Mouse (Mus musculus) brain, embryonic 14.5 days (tissue): Measurements from ENCODE around the gene Ifit3. TPM values are rescaled to one million over a fixed set of nuclear protein-coding genes. Genes with fewer than 3 reads are reported as not detected.
"Not testable (repeated sequence)": the region's sequence is repeated elsewhere in the genome, so short reads cannot be mapped to it uniquely, and the experiment has no call there.

Experiments used
- DNase-seq: peaks from one replicate; pipeline ENCODE4 v3.0.0-alpha.2; 2011; ENCODE audit warnings: low read depth
- CTCF ChIP-seq: fragments of 200-500 bp; IDR thresholded peaks from 2 replicates; pipeline ENCODE4 v1.5.1; 2012; ENCODE audit warnings: inconsistent platforms, mild to moderate bottlenecking, moderate library complexity, borderline replicate concordance; ENCODE audit not compliant: insufficient read depth, insufficient read length; ENCODE audit errors: extremely low read depth
- POLR2A ChIP-seq: fragments of 200-500 bp; IDR thresholded peaks from 2 replicates; pipeline ENCODE4 v1.6.1; 2012; ENCODE audit warnings: mild to moderate bottlenecking, inconsistent platforms, borderline replicate concordance; ENCODE audit not compliant: poor library complexity, insufficient read depth, insufficient read length, severe bottlenecking; ENCODE audit errors: extremely low read depth
- polyA plus RNA-seq: library from polyadenylated mRNA; depleted of rRNA; stranded (reverse); fragments of >200 nt; gene quantifications from 2 replicates; pipeline ENCODE4 v1.2.3, GENCODE M21; 2012; rRNA removed

Gene Ifit3
- 0.37 and 0.77 TPM in 2 replicates for polyA plus RNA-seq

GRCm38 (mm10) chr19:34583126-34583766 lies at the start of gene Ifit3:
Gene Ifit3 (plus strand): TSS chr19:34583531.
- DNase-seq: not testable (repeated sequence)

- TF ChIP-seq POLR2A: no peak
- DNase-seq: no peak
Observed at GRCm38 (mm10) chr19:34539422-34539821, 43.9 kb upstream of the Ifit3 start.

- no peak for DNase-seq
- TF ChIP-seq POLR2A: no peak
- TF ChIP-seq CTCF: no peak
Observed at GRCm38 (mm10) chr19:34546211-34546610, 37.1 kb upstream of the Ifit3 start.

DNA sequence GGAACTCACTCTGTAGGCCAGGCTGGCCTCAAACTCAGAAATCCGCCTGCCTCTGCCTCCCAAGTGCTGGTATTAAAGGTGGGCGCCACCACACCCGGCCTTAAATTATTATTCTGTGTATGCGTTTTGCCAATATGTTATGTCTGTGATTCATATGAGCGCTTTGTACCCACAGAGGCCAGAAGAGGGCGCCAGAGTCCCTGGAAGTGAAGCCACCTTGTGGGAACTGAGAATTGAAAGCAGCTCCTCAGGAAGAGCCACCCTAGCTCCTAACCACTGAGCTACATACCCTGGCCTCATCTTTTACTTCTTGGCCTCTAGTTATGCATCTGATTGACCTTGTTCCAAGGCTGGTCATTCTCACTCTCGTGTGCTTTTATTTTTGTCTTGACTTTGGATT lies 35.4 kb upstream of the Ifit3 start:
- peak; percentile 75 for DNase-seq
- TF ChIP-seq POLR2A: no peak
- TF ChIP-seq CTCF: peak; percentile 75

DNA sequence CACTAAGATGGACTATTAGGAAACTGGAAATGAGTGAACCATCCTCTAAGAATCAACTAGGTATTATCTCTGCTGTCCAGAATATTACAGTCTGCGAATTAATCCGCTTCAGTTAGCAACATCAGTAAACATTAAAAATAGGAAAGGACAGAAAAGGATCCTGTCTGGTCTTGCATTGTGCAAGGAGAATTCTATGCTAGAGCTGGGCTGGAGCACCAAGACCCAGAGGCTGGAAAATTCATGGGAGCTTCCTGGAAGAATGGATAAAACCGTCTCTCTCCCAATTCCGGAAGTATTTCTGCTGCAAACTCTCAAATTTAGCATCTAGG lies 33.2 kb upstream of the Ifit3 start:
- TF ChIP-seq POLR2A: no peak
- TF ChIP-seq CTCF: no peak

DNA sequence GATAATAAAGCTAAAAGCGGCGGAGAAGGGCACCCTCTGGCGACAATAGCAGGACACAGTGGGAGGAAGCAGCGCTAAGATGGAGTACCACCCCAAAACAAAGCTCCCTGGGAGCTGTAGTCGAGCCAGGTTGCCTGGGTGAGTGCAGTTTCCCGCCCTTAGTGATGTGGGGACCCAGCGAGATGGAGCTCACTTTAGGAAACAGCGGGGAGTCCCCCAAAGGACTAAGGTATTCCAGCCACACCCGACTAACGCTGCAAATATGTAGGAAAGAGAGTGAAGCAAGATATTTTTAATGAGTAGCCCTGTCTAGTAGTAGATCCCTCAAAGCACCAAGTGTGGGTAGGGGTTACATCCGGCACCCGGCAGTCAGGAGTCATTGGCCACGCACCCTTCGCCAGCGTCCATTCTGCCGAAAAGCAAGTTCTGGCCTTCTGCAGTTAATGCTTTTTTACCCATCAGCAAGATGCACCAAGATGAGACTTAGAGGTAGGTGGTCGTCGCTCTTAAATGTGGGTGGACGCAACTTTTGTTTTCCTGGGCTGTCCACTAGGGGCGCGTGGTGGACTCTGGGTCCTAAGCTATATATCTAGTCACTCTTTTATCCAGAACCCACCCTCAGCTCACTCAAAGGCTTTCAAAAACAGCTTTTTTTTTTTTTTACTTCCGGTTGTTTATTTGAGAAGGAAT lies 32.7 kb upstream of the Ifit3 start, which contains the start of gene Ifit2:
Ifit2 (plus strand) TSS at position 161 of the 690 bp plus-strand sequence.
- DNase-seq: peak; percentile 92
- peak; percentile 78 for TF ChIP-seq CTCF
- TF ChIP-seq POLR2A: peak; percentile 22; the same call in 1 of the 2 replicates

More for the DNA sequence above, 33.2 kb upstream of the Ifit3 start:
- DNase-seq: no peak

GRCm38 (mm10) chr19:34551981-34552380 lies 31.4 kb upstream of the Ifit3 start:
- no peak for TF ChIP-seq POLR2A
- no peak for TF ChIP-seq CTCF
- DNase-seq: no peak

DNA sequence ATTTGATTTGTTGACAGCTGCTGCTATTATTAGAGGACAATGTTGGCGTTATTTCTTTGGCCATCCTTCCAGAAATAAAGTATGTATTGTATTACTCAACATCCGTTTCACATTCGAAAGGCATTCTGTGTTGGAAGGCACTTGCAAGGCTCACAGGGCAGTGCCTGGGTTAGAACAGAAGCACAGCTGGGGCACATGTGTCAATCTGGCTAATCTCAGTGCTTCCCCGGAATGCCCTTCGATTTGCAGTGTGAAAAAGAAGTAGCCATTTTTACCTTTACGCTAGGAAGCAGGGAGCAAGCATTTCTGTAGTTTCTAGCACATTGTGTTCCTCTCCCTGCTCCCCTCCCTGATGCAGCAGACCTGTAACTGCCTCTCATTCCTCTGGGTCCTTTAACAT lies 30.3 kb upstream of the Ifit3 start:
- DNase-seq: no peak
- TF ChIP-seq POLR2A (no peak), CTCF (no peak)

DNA sequence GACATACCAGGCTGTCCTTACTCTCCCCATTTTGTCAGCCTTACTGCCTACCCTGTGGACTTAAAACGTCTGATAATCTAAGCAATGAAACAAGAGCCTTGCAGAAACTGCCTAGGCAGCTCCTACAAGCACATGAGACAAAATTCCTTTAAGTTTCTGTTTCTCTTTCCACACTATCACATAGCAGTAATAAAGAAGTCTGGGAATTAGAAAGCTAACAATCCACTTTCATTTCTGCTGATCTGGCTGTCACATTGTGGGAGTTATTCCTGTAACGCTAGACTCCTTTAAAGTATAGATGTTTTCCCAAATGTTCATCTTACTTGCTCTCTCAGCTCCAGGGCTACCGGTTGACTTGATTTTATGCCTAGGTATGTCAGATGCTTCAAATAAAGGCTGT lies 29.8 kb upstream of the Ifit3 start:
- no peak for TF ChIP-seq POLR2A
- TF ChIP-seq CTCF: no peak
- DNase-seq: no peak

DNA sequence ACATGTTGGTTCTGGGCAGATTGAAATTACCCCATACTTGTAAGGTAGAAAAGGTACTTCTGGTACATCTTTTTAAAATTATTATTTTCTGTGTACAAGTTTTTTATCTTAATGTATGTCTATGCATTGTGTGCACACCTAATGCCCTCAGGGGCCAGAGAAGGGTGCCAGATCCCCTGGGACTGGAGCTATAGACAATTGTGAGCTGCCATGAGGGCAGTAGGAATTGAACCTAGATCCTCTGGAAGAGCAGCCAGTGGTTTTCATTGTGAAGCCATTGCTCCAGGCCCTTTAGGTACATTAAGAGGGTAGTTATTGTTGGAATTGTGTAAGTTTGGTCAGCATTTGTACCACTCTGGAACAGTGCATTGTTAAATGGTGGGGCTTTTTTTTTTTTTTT lies 29.3 kb upstream of the Ifit3 start:
- no peak for DNase-seq
- no peak for TF ChIP-seq CTCF
- TF ChIP-seq POLR2A: no peak

- no peak for TF ChIP-seq CTCF
- no peak for TF ChIP-seq POLR2A
- DNase-seq: no peak
Observed at GRCm38 (mm10) chr19:34556621-34557020, 26.7 kb upstream of the Ifit3 start.

DNA sequence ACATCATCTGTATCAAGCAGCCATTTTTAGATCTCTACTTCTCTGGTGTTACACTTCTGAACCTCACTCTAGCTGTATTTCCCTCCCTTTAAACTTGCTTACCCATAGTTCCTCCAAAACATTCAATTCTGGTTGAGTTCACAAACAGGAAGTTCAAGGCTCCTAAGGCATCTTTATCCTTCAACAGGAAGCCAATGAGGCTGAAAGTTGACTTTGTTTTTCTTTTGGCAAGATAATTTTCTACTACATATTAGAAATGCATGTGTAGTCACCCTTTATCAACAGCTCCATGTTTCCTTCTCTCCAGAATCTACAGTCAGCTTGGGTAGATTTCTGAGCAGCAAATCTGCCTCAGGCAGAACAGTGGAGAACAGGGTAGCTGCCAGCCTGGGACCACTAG lies 20.8 kb upstream of the Ifit3 start:
- TF ChIP-seq POLR2A: no peak
- no peak for DNase-seq

DNA sequence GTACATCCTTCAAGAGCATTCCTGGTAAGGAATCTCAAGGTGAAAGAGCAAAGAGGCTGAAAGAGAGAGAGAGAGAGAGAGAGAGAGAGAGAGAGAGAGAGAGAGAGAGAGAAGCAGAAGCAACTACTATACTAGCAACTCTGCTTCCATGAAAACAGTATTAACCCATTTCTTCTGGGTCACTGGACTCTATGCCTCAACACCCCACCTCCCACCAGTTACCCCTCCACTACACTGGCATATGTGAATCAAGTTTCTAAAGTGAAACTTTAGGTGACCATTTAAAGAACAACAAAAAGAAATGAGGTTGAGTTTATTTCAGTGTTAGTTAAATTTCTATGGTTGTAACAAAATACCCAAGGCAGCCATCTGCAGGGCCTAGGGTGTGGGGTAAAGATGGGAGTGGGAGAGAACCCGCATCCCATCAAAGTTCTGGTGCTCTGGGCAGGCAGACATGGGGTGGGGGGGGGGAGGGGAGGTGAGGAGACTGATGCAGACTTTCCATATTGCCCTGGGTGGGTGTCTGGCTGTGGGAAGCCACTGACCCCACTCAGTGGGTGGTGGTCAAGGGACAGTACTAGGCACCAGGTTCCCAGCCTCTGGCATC lies 17.1 kb upstream of the Ifit3 start:
- DNase-seq: no peak
- TF ChIP-seq POLR2A (no peak), CTCF (no peak)
